Mouse (Mus musculus): ENCODE measurements around the gene Apba2.

- no peak for TF ChIP-seq CTCF (IDR thresholded peaks at IDR 0.05; ENCODE audit: borderline replicate concordance, insufficient read depth, low read length)
- no peak for TF ChIP-seq POLR2A (IDR thresholded peaks at IDR 0.05; ENCODE audit: low read depth, low read length)
Observed at GRCm38 (mm10) chr7:64570914-64571313, 69.4 kb downstream of the Apba2 start.

Measured in embryonic fibroblast, embryonic 13.5 days (primary cell).